Comparison of ENCODE assay signal across 8 mouse cellular contexts in the genomic region with DNA sequence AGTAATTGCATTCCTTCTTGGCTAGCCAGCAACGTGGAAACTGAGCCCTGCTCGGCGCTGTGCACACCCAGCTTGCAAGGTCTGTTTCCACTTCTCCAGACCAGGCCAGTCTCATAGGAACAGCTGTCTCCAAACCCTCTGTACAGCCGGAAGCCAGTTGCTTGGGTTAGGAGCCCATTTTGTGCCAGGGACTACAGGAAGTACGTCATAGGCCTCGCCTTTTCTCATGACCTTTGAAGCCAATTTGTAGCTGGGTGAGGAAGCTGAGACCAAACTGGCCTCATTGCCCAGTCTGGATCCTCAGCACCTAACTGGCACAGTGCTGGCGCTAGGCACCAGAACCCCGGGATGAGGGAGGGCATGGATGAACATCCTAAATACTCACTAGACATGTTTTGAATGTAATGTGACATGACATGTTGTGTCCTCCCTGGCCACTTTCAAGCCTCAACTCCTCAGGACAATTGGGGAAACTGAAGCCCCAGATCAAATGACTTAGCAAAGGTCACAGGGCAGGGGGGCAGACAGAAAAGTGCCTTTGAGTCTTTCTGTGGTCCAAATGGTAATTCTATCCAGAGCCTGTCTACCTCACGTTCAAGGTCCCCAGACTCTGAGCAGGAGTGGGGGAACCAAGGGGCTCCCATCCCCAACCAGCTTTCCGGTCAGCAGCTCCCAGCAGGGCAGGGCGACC.
DNase-seq lines count a peak whose midpoint lies in the region; ATAC-seq and TF ChIP-seq lines count a peak whose summit lies in the region.

No protein-coding gene starts in this region.

- WGBS in cerebellum, adult 2 months = 31% methylated on average over 11 of the region's 11 CpGs
- WGBS in intestine, embryonic 14.5 days = 18% methylated on average over 11 of the region's 11 CpGs
- WGBS in liver, postnatal 0 days (ENCODE audit: insufficient replicate concordance) = 42% methylated on average over 11 of the region's 11 CpGs
- 25% methylated on average over 11 of the region's 11 CpGs for WGBS in neural tube, embryonic 11.5 days

- no peaks in the 10 kb centered on the region for H3K9me3 ChIP-seq in intestine, embryonic 14.5 days (ENCODE audit: control insufficient read depth, low read length)
- no peaks in the 10 kb centered on the region for H3K9me3 ChIP-seq in liver, postnatal 0 days (ENCODE audit: low read length)
- no peaks in the 10 kb centered on the region for H3K9me3 ChIP-seq in neural tube, embryonic 11.5 days (ENCODE audit: control insufficient read depth, low read length)

- peak overlapping the region; percentile 56 for H3K4me2 ChIP-seq in intestine, embryonic 14.5 days (ENCODE audit: low read length)
- peak overlapping the region; percentile 73 for H3K4me2 ChIP-seq in liver, postnatal 0 days (ENCODE audit: low read depth, low read length)
- H3K4me2 ChIP-seq in neural tube, embryonic 11.5 days (ENCODE audit: low read depth) = peak overlapping the region; percentile 55

- TF ChIP-seq CTCF in cerebellum, adult 2 months (IDR thresholded peaks at IDR 0.05; ENCODE audit: borderline replicate concordance, insufficient read depth, low read depth, low read length) = no peak
- TF ChIP-seq CTCF in bone marrow macrophage, adult 2 months (IDR thresholded peaks at IDR 0.05; ENCODE audit: low read depth, low read length) = no peak
- no peak for TF ChIP-seq CTCF in liver, postnatal 0 days (IDR thresholded peaks at IDR 0.05; ENCODE audit: low read depth)

- peak; percentile 9 for ATAC-seq in intestine, embryonic 14.5 days (replicated peaks; ENCODE audit: low FRiP score, low TSS enrichment, low read depth)
- ATAC-seq in liver, postnatal 0 days = peak; percentile 39; the same call in 1 of the 2 replicates
- peak; percentile 21 for ATAC-seq in neural tube, embryonic 11.5 days (ENCODE audit: insufficient read depth, low FRiP score, low TSS enrichment)

- TF ChIP-seq EP300 in liver, postnatal 0 days (IDR thresholded peaks at IDR 0.05; ENCODE audit: low read depth) = no peak

- H3K27me3 ChIP-seq in cerebellum, adult 2 months (ENCODE audit: control insufficient read depth, insufficient read depth, low read length) = no peaks in the 10 kb centered on the region
- no peaks in the 10 kb centered on the region for H3K27me3 ChIP-seq in intestine, embryonic 14.5 days (replicated peaks; ENCODE audit: control insufficient read depth, insufficient read depth, low read length)
- H3K27me3 ChIP-seq in liver, postnatal 0 days (ENCODE audit: insufficient read depth, low read length) = no peaks in the 10 kb centered on the region
- H3K27me3 ChIP-seq in neural tube, embryonic 11.5 days (ENCODE audit: control insufficient read depth, insufficient read depth, low read length) = no peaks in the 10 kb centered on the region

- no peak for TF ChIP-seq POLR2A in cerebellum, adult 2 months (IDR thresholded peaks at IDR 0.05; ENCODE audit: borderline replicate concordance, insufficient read depth, low read length)
- no peak for TF ChIP-seq POLR2A in bone marrow macrophage, adult 2 months (IDR thresholded peaks at IDR 0.05; ENCODE audit: borderline replicate concordance, low read depth, low read length)

- no peak overlapping the region for H3K27ac ChIP-seq in cerebellum, adult 2 months (ENCODE audit: insufficient read depth, low read length)
- peak overlapping the region; percentile 37 for H3K27ac ChIP-seq in bone marrow macrophage, adult 2 months (ENCODE audit: insufficient read depth, low read depth, low read length)
- peak overlapping the region; percentile 82 for H3K27ac ChIP-seq in intestine, embryonic 14.5 days (ENCODE audit: low read depth)
- H3K27ac ChIP-seq in liver, postnatal 0 days (ENCODE audit: low read depth) = peak overlapping the region; percentile 70
- 0 out of 2 replicates have a peak overlapping the region, but pooled peaks have one; percentile 7 for H3K27ac ChIP-seq in neural tube, embryonic 11.5 days (ENCODE audit: low read depth, low read length)

- H3K4me3 ChIP-seq in cerebellum, adult 2 months (replicated peaks; ENCODE audit: insufficient read depth, low read depth, low read length) = peak overlapping the region; percentile 63
- H3K4me3 ChIP-seq in bone marrow macrophage, adult 2 months (ENCODE audit: insufficient read depth, low read length) = peak overlapping the region; percentile 32
- H3K4me3 ChIP-seq in intestine, embryonic 14.5 days (ENCODE audit: low read depth, low read length) = peak overlapping the region; percentile 33
- H3K4me3 ChIP-seq in liver, postnatal 0 days (ENCODE audit: low read depth, low read length) = peak overlapping the region; percentile 43
- peak overlapping the region; percentile 33 for H3K4me3 ChIP-seq in neural tube, embryonic 11.5 days (ENCODE audit: low read depth, low read length)

- H3K9ac ChIP-seq in intestine, embryonic 14.5 days (ENCODE audit: low read length) = peak overlapping the region; percentile 25; the same call in 1 of the 2 replicates
- peak overlapping the region; percentile 44 for H3K9ac ChIP-seq in liver, postnatal 0 days (replicated peaks)
- peak overlapping the region; percentile 37 for H3K9ac ChIP-seq in neural tube, embryonic 11.5 days (ENCODE audit: low read length)

- no peaks in the 10 kb centered on the region for H3K36me3 ChIP-seq in intestine, embryonic 14.5 days (ENCODE audit: control insufficient read depth, insufficient read depth, low read length)
- no peaks in the 10 kb centered on the region for H3K36me3 ChIP-seq in liver, postnatal 0 days (replicated peaks; ENCODE audit: insufficient read depth, low read length)
- no peaks in the 10 kb centered on the region for H3K36me3 ChIP-seq in neural tube, embryonic 11.5 days (ENCODE audit: control insufficient read depth, insufficient read depth, low read length)

- peak; percentile 9 to 14 for DNase-seq in cerebellum, adult 2 months
- DNase-seq in cerebellum, adult 11-12 months = no peak
- peak; percentile 60 to 68 for DNase-seq in gastrocnemius, postnatal 36 days
- peak; percentile 70 for DNase-seq in intestine, embryonic 14.5 days (ENCODE audit: low spot score)
- DNase-seq in liver, postnatal 0 days = peak; percentile 28
- DNase-seq in neural tube, embryonic 11.5 days (ENCODE audit: low spot score) = peak; percentile 40
- no peak for DNase-seq in left cerebral cortex, adult 8-10 months (ENCODE audit: low spot score in 2 of 2)

- intact Hi-C loops in gastrocnemius, postnatal 36 days (cut with DNase I) = loop anchor here (2.0 to 5.0 kb wide), 2 partner anchors 38 to 88 kb away; no protein-coding TSS in a partner anchor

- peaks cover 7% of the 10 kb centered on the region for H3K4me1 ChIP-seq in cerebellum, adult 2 months (ENCODE audit: control insufficient read depth, insufficient read depth, low read length)
- H3K4me1 ChIP-seq in bone marrow macrophage, adult 2 months (ENCODE audit: control insufficient read depth, insufficient read depth, low read length) = peaks cover 38% of the 10 kb centered on the region
- H3K4me1 ChIP-seq in intestine, embryonic 14.5 days (replicated peaks; ENCODE audit: control insufficient read depth, insufficient read depth, low read length) = peaks cover 15% of the 10 kb centered on the region
- peaks cover 15% of the 10 kb centered on the region for H3K4me1 ChIP-seq in liver, postnatal 0 days (ENCODE audit: insufficient read depth)
- peaks cover 17% of the 10 kb centered on the region for H3K4me1 ChIP-seq in neural tube, embryonic 11.5 days (ENCODE audit: control insufficient read depth, insufficient read depth, low read length)

Comparison
In these comparisons a context has a peak if more than half of its experiments do, and no peak if none do; other contexts are left out.
1. DNase-seq: peak in cerebellum, adult 2 months (2 of 2), gastrocnemius, postnatal 36 days (2 of 2), intestine, embryonic 14.5 days (single experiment), liver, postnatal 0 days (single experiment) and neural tube, embryonic 11.5 days (single experiment); none in cerebellum, adult 11-12 months (single experiment) and left cerebral cortex, adult 8-10 months (0 of 2).
2. Peak in every context shown above with its lines, with median percentiles within 50 percentile points of each other: H3K4me3 ChIP-seq, ATAC-seq, H3K4me2 ChIP-seq and H3K9ac ChIP-seq.